Mouse (Mus musculus) hindbrain, embryonic 16.5 days (tissue): ENCODE data around the gene Tmem51. TPM values are rescaled to one million over a fixed set of nuclear protein-coding genes. Genes with fewer than 3 reads are reported as not detected.

Experiments used
- ATAC-seq: fragments of 200-750 bp; cut with Nextera tagmentation; 2 replicates; pipeline ENCODE4 v1.8.0; 2017; ENCODE audit warnings: moderate TSS enrichment, moderate library complexity
- H3K27ac ChIP-seq: fragments of 300-500 bp; sonication (generic); 2 replicates; pipeline ENCODE4 v1.5.1; 2014; ENCODE audit warnings: low read depth, mild to moderate bottlenecking, control low read depth, low read length, moderate library complexity
- H3K27me3 ChIP-seq: fragments of 300-500 bp; sonication (generic); replicated peaks from 2 replicates; pipeline ENCODE4 v1.6.1; 2014; ENCODE audit warnings: low read length; ENCODE audit not compliant: control insufficient read depth, insufficient read depth
- H3K36me3 ChIP-seq: fragments of 300-500 bp; sonication (generic); 2 replicates; pipeline ENCODE4 v1.6.1; 2014; ENCODE audit warnings: mild to moderate bottlenecking, low read length, moderate library complexity, mixed read lengths; ENCODE audit not compliant: control insufficient read depth, insufficient read depth
- H3K4me1 ChIP-seq: fragments of 300-500 bp; sonication (generic); 2 replicates; pipeline ENCODE4 v1.6.1; 2014; ENCODE audit warnings: low read depth, low read length; ENCODE audit not compliant: control insufficient read depth, insufficient read depth
- H3K4me2 ChIP-seq: fragments of 300-500 bp; sonication (generic); 2 replicates; pipeline ENCODE4 v1.6.1; 2014; ENCODE audit warnings: mild to moderate bottlenecking, low read length, control low read depth, moderate library complexity
- H3K4me3 ChIP-seq: fragments of 300-500 bp; sonication (generic); 2 replicates; pipeline ENCODE4 v1.5.1; 2014; ENCODE audit warnings: mild to moderate bottlenecking, low read length, control low read depth, moderate library complexity
- H3K9ac ChIP-seq: fragments of 300-500 bp; sonication (generic); 2 replicates; pipeline ENCODE4 v1.6.1; 2014; ENCODE audit warnings: low read depth, mild to moderate bottlenecking, control low read depth, low read length, moderate library complexity
- H3K9me3 ChIP-seq: fragments of 300-500 bp; sonication (generic); 2 replicates; pipeline ENCODE4 v1.6.1; 2014; ENCODE audit warnings: mild to moderate bottlenecking, low read length, moderate library complexity; ENCODE audit not compliant: control insufficient read depth
- WGBS: fragments of 180-500 bp; shearing (Covaris S2); extraction: QIAGEN DNeasy Blood & Tissue Kit; methylation state at CpG from one replicate; pipeline ENCODE4 v1.1.7; 2014; 5-methylcytosine and 5-hydroxymethylcytosine counted together
- polyA plus RNA-seq: library from polyadenylated mRNA; unstranded; fragments of >200 nt; fragmentation: Nextera tagmentation; extraction: Ambion mirVana; gene quantifications from 2 replicates; pipeline ENCODE4 v1.2.1, GENCODE M21; 2015

The Tmem51 gene
- polyA plus RNA-seq, 1 experiment from 2014 or later = 8.2 TPM

GRCm38 (mm10) chr4:142076883-142077282, 7.2 kb downstream of the Tmem51 start:
- Histone ChIP-seq H3K27me3 (no peaks in the 10 kb centered on the region), H3K4me3 (no peak overlapping the region), H3K9ac (no peak overlapping the region), H3K9me3 (no peaks in the 10 kb centered on the region), H3K27ac (no peak overlapping the region), H3K36me3 (no peaks in the 10 kb centered on the region), H3K4me1 (peaks cover 12% of the 10 kb centered on the region), H3K4me2 (no peak overlapping the region)
- 45% methylated on average over 1 of the region's 1 CpGs for WGBS
- ATAC-seq = no peak

- H3K27me3 ChIP-seq = no peaks in the 10 kb centered on the region
- no peak overlapping the region for H3K4me3 ChIP-seq
- no peak for ATAC-seq
- H3K36me3 ChIP-seq = no peaks in the 10 kb centered on the region
- H3K9ac ChIP-seq = no peak overlapping the region
- H3K4me2 ChIP-seq = no peak overlapping the region
- H3K9me3 ChIP-seq = no peaks in the 10 kb centered on the region
- no peak overlapping the region for H3K27ac ChIP-seq
- WGBS = 90% methylated on average over 11 of the region's 11 CpGs
- H3K4me1 ChIP-seq = peaks cover 16% of the 10 kb centered on the region
Observed at GRCm38 (mm10) chr4:142075931-142076330, 8.2 kb downstream of the Tmem51 start.

- no peak overlapping the region for H3K27ac ChIP-seq
- H3K27me3 ChIP-seq = peaks cover 4% of the 10 kb centered on the region; the same call in 1 of the 2 replicates
- H3K4me3 ChIP-seq = no peak overlapping the region
- H3K9ac ChIP-seq = no peak overlapping the region
- H3K36me3 ChIP-seq = no peaks in the 10 kb centered on the region
- ATAC-seq = no peak
- no peak overlapping the region for H3K4me2 ChIP-seq
- H3K9me3 ChIP-seq = no peaks in the 10 kb centered on the region
- H3K4me1 ChIP-seq = peaks cover 15% of the 10 kb centered on the region
- WGBS = 60% methylated on average over 13 of the region's 13 CpGs
Observed at GRCm38 (mm10) chr4:142074060-142074732, 9.9 kb downstream of the Tmem51 start.

GRCm38 (mm10) chr4:142071243-142071991, 12.7 kb downstream of the Tmem51 start:
- WGBS = 17% methylated on average over 18 of the region's 18 CpGs
- Histone ChIP-seq H3K27ac (no peak overlapping the region), H3K27me3 (peaks cover 4% of the 10 kb centered on the region; the same call in 1 of the 2 replicates)

GRCm38 (mm10) chr4:142070840-142071239, 13.3 kb downstream of the Tmem51 start:
- Histone ChIP-seq H3K4me1 (peaks cover 17% of the 10 kb centered on the region), H3K27ac (no peak overlapping the region), H3K36me3 (no peaks in the 10 kb centered on the region), H3K9me3 (no peaks in the 10 kb centered on the region), H3K27me3 (peaks cover 4% of the 10 kb centered on the region; the same call in 1 of the 2 replicates), H3K4me2 (no peak overlapping the region), H3K9ac (no peak overlapping the region), H3K4me3 (no peak overlapping the region)
- no peak for ATAC-seq
- 18% methylated on average over 8 of the region's 8 CpGs for WGBS

More at GRCm38 (mm10) chr4:142071243-142071991, 12.7 kb downstream of the Tmem51 start:
- Histone ChIP-seq H3K9ac (no peak overlapping the region), H3K4me2 (no peak overlapping the region), H3K4me3 (no peak overlapping the region), H3K36me3 (no peaks in the 10 kb centered on the region), H3K4me1 (peaks cover 14% of the 10 kb centered on the region), H3K9me3 (no peaks in the 10 kb centered on the region)
- ATAC-seq = no peak

GRCm38 (mm10) chr4:142068899-142069812, 14.9 kb downstream of the Tmem51 start:
- Histone ChIP-seq H3K27me3 (peaks cover 4% of the 10 kb centered on the region; the same call in 1 of the 2 replicates), H3K4me1 (peaks cover 17% of the 10 kb centered on the region), H3K9me3 (no peaks in the 10 kb centered on the region), H3K9ac (no peak overlapping the region), H3K27ac (no peak overlapping the region), H3K4me2 (no peak overlapping the region), H3K36me3 (no peaks in the 10 kb centered on the region), H3K4me3 (no peak overlapping the region)
- WGBS = 28% methylated on average over 18 of the region's 18 CpGs
- no peak for ATAC-seq

GRCm38 (mm10) chr4:142066576-142066975, 17.5 kb downstream of the Tmem51 start:
- Histone ChIP-seq H3K36me3 (no peaks in the 10 kb centered on the region), H3K4me1 (peaks cover 15% of the 10 kb centered on the region), H3K9ac (no peak overlapping the region), H3K27ac (no peak overlapping the region), H3K9me3 (no peaks in the 10 kb centered on the region), H3K4me3 (no peak overlapping the region), H3K27me3 (peaks cover 4% of the 10 kb centered on the region; the same call in 1 of the 2 replicates), H3K4me2 (no peak overlapping the region)
- 26% methylated on average over 4 of the region's 4 CpGs for WGBS
- no peak for ATAC-seq

GRCm38 (mm10) chr4:142065835-142066234, 18.3 kb downstream of the Tmem51 start:
- H3K36me3 ChIP-seq = no peaks in the 10 kb centered on the region
- WGBS = 73% methylated on average over 6 of the region's 6 CpGs
- no peak overlapping the region for H3K4me2 ChIP-seq
- H3K27ac ChIP-seq = no peak overlapping the region
- no peak for ATAC-seq
- no peak overlapping the region for H3K4me3 ChIP-seq
- peaks cover 4% of the 10 kb centered on the region; the same call in 1 of the 2 replicates for H3K27me3 ChIP-seq
- peaks cover 9% of the 10 kb centered on the region for H3K4me1 ChIP-seq
- no peaks in the 10 kb centered on the region for H3K9me3 ChIP-seq
- no peak overlapping the region for H3K9ac ChIP-seq
